Mouse (Mus musculus): Measurements from ENCODE around the gene Zc3h4.

- TF ChIP-seq POLR2A (IDR thresholded peaks at IDR 0.05; ENCODE audit: insufficient read length, low read depth) (peak; percentile 7), MAX (IDR thresholded peaks at IDR 0.05; ENCODE audit: low read depth) (no peak), E2F4 (IDR thresholded peaks at IDR 0.05; ENCODE audit: insufficient read depth) (no peak), USF1 (IDR thresholded peaks at IDR 0.05; ENCODE audit: low read depth) (no peak)
Observed at GRCm38 (mm10) chr7:16453118-16453711, 52.5 kb downstream of the Zc3h4 start.
